9 mouse cellular contexts compared by ENCODE assay signal in genomic region chr14:34080321-34080997, GRCm38 (mm10). TPM values are rescaled to one million over a fixed set of nuclear protein-coding genes. Genes with fewer than 3 reads are reported as not detected.
A peak's percentile ranks its signal among the peaks of the same experiment; 100 is the strongest.
DNase-seq lines count a peak whose midpoint lies in the region; ATAC-seq and TF ChIP-seq lines count a peak whose summit lies in the region.
"Had no signal": no experiment of that assay in that cellular context is flagged by ENCODE, and none has a peak within 500 bp of the region (broad histone marks: within the 10 kb centered on the region; RNA-seq: fewer than 3 reads in every experiment).

No protein-coding gene starts in this region.

- no peaks in the 10 kb centered on the region for H3K27me3 ChIP-seq in Patski
- no peaks in the 10 kb centered on the region for H3K27me3 ChIP-seq in hindbrain, embryonic 11.5 days (ENCODE audit: control insufficient read depth, insufficient read depth, low read length)
- H3K27me3 ChIP-seq in lung, postnatal 0 days (replicated peaks; ENCODE audit: insufficient read depth, low read length) = no peaks in the 10 kb centered on the region

- no peak overlapping the region for H3K4me2 ChIP-seq in hindbrain, embryonic 11.5 days (replicated peaks; ENCODE audit: low read depth, low read length)
- H3K4me2 ChIP-seq in lung, postnatal 0 days (replicated peaks; ENCODE audit: low read depth, low read length) = no peak overlapping the region

- no peak overlapping the region for H3K9ac ChIP-seq in hindbrain, embryonic 11.5 days (ENCODE audit: low read depth, low read length)
- no peak overlapping the region for H3K9ac ChIP-seq in lung, postnatal 0 days (replicated peaks; ENCODE audit: low read depth)

- H3K9me3 ChIP-seq in hindbrain, embryonic 11.5 days (ENCODE audit: control insufficient read depth, low read length) = no peaks in the 10 kb centered on the region
- H3K9me3 ChIP-seq in lung, postnatal 0 days (ENCODE audit: low read length) = no peaks in the 10 kb centered on the region

- ATAC-seq in Patski = peak; percentile 65
- peak; percentile 94 for ATAC-seq in frontal cortex, adult (ENCODE audit: low TSS enrichment)
- ATAC-seq in hindbrain, embryonic 11.5 days (ENCODE audit: low FRiP score) = peak; percentile 71
- ATAC-seq in lung, postnatal 0 days = peak; percentile 69

- POLR2A ChIA-PET in Patski (lab: Charles Lee) = interaction anchor here (0.6 to 1.0 kb wide), 2 partner anchors 24 to 325 kb away, joined by 3 read pairs; no protein-coding TSS in a partner anchor

- peak; percentile 81 for TF ChIP-seq CTCF in Patski (IDR thresholded peaks at IDR 0.05)
- peak; percentile 93 for TF ChIP-seq CTCF in lung, postnatal 0 days (IDR thresholded peaks at IDR 0.05)

- no peaks in the 10 kb centered on the region for H3K36me3 ChIP-seq in hindbrain, embryonic 11.5 days (ENCODE audit: control insufficient read depth, insufficient read depth, low read length)
- no peaks in the 10 kb centered on the region for H3K36me3 ChIP-seq in lung, postnatal 0 days (ENCODE audit: insufficient read depth, low read length)

- no peak for TF ChIP-seq EP300 in lung, postnatal 0 days (IDR thresholded peaks at IDR 0.05)

- H3K27ac ChIP-seq in hindbrain, embryonic 11.5 days (ENCODE audit: low read depth, low read length) = no peak overlapping the region
- no peak overlapping the region for H3K27ac ChIP-seq in lung, postnatal 0 days (ENCODE audit: low read length)

- in situ Hi-C loops in Patski (cut with MboI; ENCODE audit: low pct_unique_long_range_greater_than_20kb) = loop anchor here (25.0 kb wide), 1 partner anchor 482 kb away; no protein-coding TSS in a partner anchor

- CTCF ChIA-PET in Patski (lab: Charles Lee) = interaction anchor here (0.6 to 7.3 kb wide), 8 partner anchors 8 to 278 kb away, joined by 3 to 66 read pairs (median 4); partner anchors contain the start of gene A630023A22Rik

- H3K4me3 ChIP-seq in hindbrain, embryonic 11.5 days (ENCODE audit: low read depth, low read length) = no peak overlapping the region
- H3K4me3 ChIP-seq in lung, postnatal 0 days (ENCODE audit: low read depth, low read length) = no peak overlapping the region
- H3K4me3 ChIP-seq: myocyte had no signal

- DNase-seq in Patski (ENCODE audit: low read depth, low spot score) = no peak
- DNase-seq in cerebellum, adult 8-10 months = peak; percentile 64
- peak; percentile 90 for DNase-seq in hindbrain, embryonic 11.5 days (ENCODE audit: low spot score)
- peak; percentile 29 for DNase-seq in layer of hippocampus, adult 9-10 months (ENCODE audit: low spot score)
- DNase-seq in lung, postnatal 0 days (ENCODE audit: low spot score) = peak; percentile 95
- DNase-seq in retina, embryonic 14.5 days (ENCODE audit: low spot score) = peak; percentile 96
- peak; percentile 82 for DNase-seq in urinary bladder, postnatal 14 days (ENCODE audit: low spot score)

- H3K4me1 ChIP-seq in hindbrain, embryonic 11.5 days (replicated peaks; ENCODE audit: control insufficient read depth, insufficient read depth, low read length) = no peaks in the 10 kb centered on the region
- no peaks in the 10 kb centered on the region for H3K4me1 ChIP-seq in lung, postnatal 0 days (ENCODE audit: insufficient read depth, low read depth, low read length)

- 11% methylated on average over 11 of the region's 11 CpGs for WGBS in hindbrain, embryonic 11.5 days
- 10% methylated on average over 11 of the region's 11 CpGs for WGBS in lung, postnatal 0 days

RNA-seq across cellular contexts. Expression of gene Anxa8, which starts 5.3 kb away (rescaled TPM):
- polyA plus RNA-seq in Patski (2021) = 4.5 TPM
- polyA plus RNA-seq in hindbrain, embryonic 11.5 days (2014; fragmentation: Nextera tagmentation; extraction: Ambion mirVana) = 1.5 and 1.8 TPM in 2 replicates
- 23.6 and 25.9 TPM in 2 replicates for polyA plus RNA-seq in lung, postnatal 0 days (2015; fragmentation: Nextera tagmentation; extraction: Ambion mirVana)

RNA-seq across cellular contexts. Expression of gene A630023A22Rik, which starts 22.1 kb away (rescaled TPM):
- polyA plus RNA-seq in Patski (2021) = 1.1 TPM
- not detected in 2 replicates for polyA plus RNA-seq in hindbrain, embryonic 11.5 days (2014; fragmentation: Nextera tagmentation; extraction: Ambion mirVana)
- 0.37 TPM in 1 of 2 replicates, not detected in the other for polyA plus RNA-seq in lung, postnatal 0 days (2015; fragmentation: Nextera tagmentation; extraction: Ambion mirVana)

RNA-seq across cellular contexts. Expression of gene Antxrl, which starts 28.0 kb away (rescaled TPM):
- polyA plus RNA-seq in Patski (2021) = 0.28 TPM
- polyA plus RNA-seq in hindbrain, embryonic 11.5 days (2014; fragmentation: Nextera tagmentation; extraction: Ambion mirVana) = not detected in 2 replicates
- not detected in 2 replicates for polyA plus RNA-seq in lung, postnatal 0 days (2015; fragmentation: Nextera tagmentation; extraction: Ambion mirVana)
